Mouse (Mus musculus): Measurements from ENCODE around the gene Olfr206.
"Not testable (repeated sequence)": the region's sequence is repeated elsewhere in the genome, so short reads cannot be mapped to it uniquely, and the experiment has no call there.

Gene Olfr206

GRCm38 (mm10) chr16:59349146-59349545 is at the start of gene Olfr206:
TSS of gene Olfr206 (minus strand) at chr16:59349246.
- DNase-seq (ENCODE audit: low read depth, low spot score): no peak

GRCm38 (mm10) chr16:59393300-59393699 is 44.3 kb upstream of the Olfr206 start:
- DNase-seq (ENCODE audit: low read depth, low spot score): peak; percentile 85

- DNase-seq (ENCODE audit: low read depth, low spot score): no peak
Measured at GRCm38 (mm10) chr16:59363893-59364292, 14.8 kb upstream of the Olfr206 start, which contains the start of gene Olfr209. TSS of gene Olfr209 (minus strand) at chr16:59363993.

GRCm38 (mm10) chr16:59331038-59331437 is 18.0 kb downstream of the Olfr206 start, which contains the start of gene Olfr205:
TSS of gene Olfr205 (minus strand) at chr16:59331138.
- DNase-seq (ENCODE audit: low read depth, low spot score): no peak

- not testable (repeated sequence) for DNase-seq (ENCODE audit: low read depth, low spot score)
Measured at GRCm38 (mm10) chr16:59323262-59323661, 25.8 kb downstream of the Olfr206 start.

GRCm38 (mm10) chr16:59318148-59318547 is 30.9 kb downstream of the Olfr206 start, which contains the start of gene Olfr204:
TSS of gene Olfr204 (minus strand) at chr16:59318248.
- DNase-seq (ENCODE audit: low read depth, low spot score): no peak

GRCm38 (mm10) chr16:59298581-59298980 is 50.5 kb downstream of the Olfr206 start, which contains the start of gene Olfr203:
TSS of gene Olfr203 (plus strand) at chr16:59298881.
- DNase-seq (ENCODE audit: low read depth, low spot score): no peak

Data from telencephalon, adult 2 months (tissue).